Mouse (Mus musculus): ENCODE results near the gene Elovl6. TPM values are rescaled to one million over a fixed set of nuclear protein-coding genes. Genes with fewer than 3 reads are reported as not detected.

Gene Elovl6
- total RNA-seq, 2 experiments from 2014 or later = 11.8 to 22.7 TPM

DNA sequence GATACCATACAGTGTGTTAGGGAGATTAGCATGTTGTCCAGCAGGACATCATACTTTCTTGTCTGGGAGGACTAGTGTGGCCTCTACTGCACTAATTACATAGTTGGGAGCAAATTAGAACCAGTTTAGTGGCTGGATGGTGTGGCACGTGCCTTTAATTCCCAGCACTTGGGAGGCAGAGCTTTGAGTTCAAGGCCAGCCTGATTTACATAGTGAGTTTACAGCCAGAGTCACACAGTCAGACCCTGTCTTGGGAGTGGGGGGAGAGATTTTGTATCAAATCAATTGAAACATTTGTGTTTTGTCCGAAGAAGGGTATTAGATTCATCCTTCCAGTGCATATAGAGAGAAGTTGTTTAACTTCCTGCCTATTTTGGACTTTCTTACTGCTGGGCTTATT lies 8.7 kb downstream of the Elovl6 start:
- ATAC-seq (replicated peaks; ENCODE audit: poor library complexity) = no peak

DNA sequence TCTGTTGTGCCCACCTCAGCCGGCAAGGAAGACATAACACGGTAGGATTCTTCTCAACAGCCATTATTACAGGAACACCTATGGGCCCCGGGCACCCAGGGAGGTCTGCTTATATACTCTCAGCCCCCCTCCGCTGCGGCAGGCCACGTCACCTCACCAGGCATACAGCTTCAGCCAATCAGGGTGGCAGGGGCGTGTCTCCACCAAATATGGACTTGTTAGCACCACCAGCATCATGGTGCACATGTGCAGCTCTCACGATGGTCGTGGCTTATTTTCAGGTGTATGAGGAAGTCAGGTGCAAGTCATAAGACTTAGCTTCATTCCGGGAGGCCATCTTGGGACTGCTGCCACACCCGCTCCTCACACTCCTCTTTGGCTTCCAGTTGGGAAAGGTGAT lies 9.3 kb downstream of the Elovl6 start:
- no peak for ATAC-seq (replicated peaks; ENCODE audit: poor library complexity)

- no peak for ATAC-seq (replicated peaks; ENCODE audit: poor library complexity)
Measured at GRCm38 (mm10) chr3:129543376-129543775, 11.2 kb downstream of the Elovl6 start.

- no peak for ATAC-seq (replicated peaks; ENCODE audit: poor library complexity)
Measured at GRCm38 (mm10) chr3:129544217-129544616, 12.1 kb downstream of the Elovl6 start.

DNA sequence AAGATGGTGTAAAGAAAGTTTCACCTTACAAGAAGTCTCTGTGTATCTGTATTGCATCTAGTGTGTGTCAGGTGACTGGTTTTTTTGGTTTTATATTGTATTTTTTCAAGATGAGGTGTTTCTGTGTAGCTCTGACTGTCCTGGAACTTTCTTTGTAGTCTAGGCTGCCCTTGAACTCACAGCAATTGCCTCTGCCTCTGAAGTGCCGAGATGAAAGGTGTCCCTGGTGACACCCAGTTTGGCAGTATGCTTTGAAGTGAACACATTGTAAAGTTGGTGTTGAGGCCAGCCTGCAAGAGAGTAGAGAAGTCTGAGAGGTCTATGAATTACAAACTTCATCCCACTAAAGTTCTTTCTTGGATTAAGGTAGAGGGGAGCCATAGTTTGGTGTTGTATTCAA lies 13.1 kb downstream of the Elovl6 start:
- ATAC-seq (replicated peaks; ENCODE audit: poor library complexity) = no peak

GRCm38 (mm10) chr3:129545801-129546200 lies 13.6 kb downstream of the Elovl6 start:
- no peak for ATAC-seq (replicated peaks; ENCODE audit: poor library complexity)

GRCm38 (mm10) chr3:129547837-129548435 lies 15.8 kb downstream of the Elovl6 start:
- no peak for ATAC-seq (replicated peaks; ENCODE audit: poor library complexity)

GRCm38 (mm10) chr3:129548760-129549159 lies 16.6 kb downstream of the Elovl6 start:
- ATAC-seq (replicated peaks; ENCODE audit: poor library complexity) = no peak

DNA sequence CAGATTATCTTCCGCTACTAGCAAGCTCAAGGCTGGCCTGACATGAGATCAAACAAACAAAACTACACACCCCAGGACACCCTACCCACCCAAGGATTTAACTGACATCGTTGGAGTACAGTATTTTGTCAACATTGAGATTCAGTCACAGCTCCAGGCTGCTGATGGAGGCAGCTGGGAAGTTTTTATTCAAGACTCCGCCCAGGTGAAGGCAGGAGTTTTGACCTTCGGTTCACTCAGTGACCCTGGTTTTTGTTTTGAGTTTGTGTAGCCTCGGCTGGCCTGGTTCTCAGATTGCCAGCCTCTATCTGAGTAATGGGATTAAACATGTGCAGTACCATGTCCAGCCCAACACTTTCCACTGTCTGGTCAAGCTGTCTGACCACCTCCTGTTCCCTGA lies 17.4 kb downstream of the Elovl6 start:
- ATAC-seq (replicated peaks; ENCODE audit: poor library complexity) = no peak

- no peak for ATAC-seq (replicated peaks; ENCODE audit: poor library complexity)
Measured at GRCm38 (mm10) chr3:129551581-129552290, 19.6 kb downstream of the Elovl6 start.

GRCm38 (mm10) chr3:129552370-129552769 lies 20.2 kb downstream of the Elovl6 start:
- ATAC-seq (replicated peaks; ENCODE audit: poor library complexity) = peak; percentile 8; the same call in 1 of the 2 replicates

GRCm38 (mm10) chr3:129553173-129553572 lies 21.0 kb downstream of the Elovl6 start:
- peak; percentile 96 for ATAC-seq (replicated peaks; ENCODE audit: poor library complexity)

GRCm38 (mm10) chr3:129553661-129554060 lies 21.5 kb downstream of the Elovl6 start:
- ATAC-seq (replicated peaks; ENCODE audit: poor library complexity) = no peak; the same call in 1 of the 2 replicates

- no peak for ATAC-seq (replicated peaks; ENCODE audit: poor library complexity)
Measured at GRCm38 (mm10) chr3:129554436-129554835, 22.3 kb downstream of the Elovl6 start.

GRCm38 (mm10) chr3:129557048-129557447 lies 24.9 kb downstream of the Elovl6 start:
- ATAC-seq (replicated peaks; ENCODE audit: poor library complexity) = no peak

DNA sequence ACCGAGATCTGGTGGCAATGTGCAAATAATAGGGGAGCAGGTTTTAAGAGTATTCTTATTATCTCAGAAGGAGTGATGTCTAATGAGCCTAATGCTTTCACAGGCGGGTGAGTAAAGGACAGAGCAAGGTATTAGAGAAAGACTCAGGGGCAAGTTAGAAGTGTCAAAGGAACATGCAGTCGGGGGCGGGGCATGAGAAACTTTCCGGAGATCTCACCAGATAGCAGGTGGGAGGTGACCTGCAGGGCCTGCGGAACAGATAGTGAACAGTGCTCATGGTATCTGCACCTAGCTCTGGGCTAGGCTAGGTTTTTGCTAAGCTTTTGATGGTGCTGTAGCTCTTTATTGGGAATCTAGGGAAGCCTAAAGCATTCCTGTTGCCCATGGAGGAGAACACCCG lies 25.4 kb downstream of the Elovl6 start:
- no peak for ATAC-seq (replicated peaks; ENCODE audit: poor library complexity)

- ATAC-seq (replicated peaks; ENCODE audit: poor library complexity) = no peak
Measured at GRCm38 (mm10) chr3:129558016-129558955, 26.1 kb downstream of the Elovl6 start.

- ATAC-seq (replicated peaks; ENCODE audit: poor library complexity) = no peak
Measured at GRCm38 (mm10) chr3:129560068-129560467, 27.9 kb downstream of the Elovl6 start.

DNA sequence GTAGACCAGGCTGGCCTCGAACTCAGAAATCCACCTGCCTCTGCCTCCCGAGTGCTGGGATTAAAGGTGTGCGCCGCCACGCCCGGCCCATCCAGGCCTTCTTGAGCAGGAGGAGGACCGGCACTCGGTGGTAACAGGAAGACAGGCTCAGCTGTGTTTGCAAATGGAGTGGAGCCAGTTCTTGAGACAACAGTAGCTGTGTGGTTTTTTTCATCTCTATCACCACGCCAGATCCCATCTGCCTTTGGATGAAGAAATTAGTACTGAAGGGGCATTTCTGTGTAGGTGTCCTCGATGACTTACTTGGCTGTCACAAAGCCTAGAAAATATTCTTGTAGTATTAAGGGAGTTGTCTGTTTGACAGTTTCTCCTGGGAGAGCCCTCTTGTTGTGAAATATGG lies 28.9 kb downstream of the Elovl6 start:
- ATAC-seq (replicated peaks; ENCODE audit: poor library complexity) = 0 out of 2 replicates have a peak, but pooled peaks have one; percentile 4

GRCm38 (mm10) chr3:129561853-129562252 lies 29.7 kb downstream of the Elovl6 start:
- ATAC-seq (replicated peaks; ENCODE audit: poor library complexity) = no peak

DNA sequence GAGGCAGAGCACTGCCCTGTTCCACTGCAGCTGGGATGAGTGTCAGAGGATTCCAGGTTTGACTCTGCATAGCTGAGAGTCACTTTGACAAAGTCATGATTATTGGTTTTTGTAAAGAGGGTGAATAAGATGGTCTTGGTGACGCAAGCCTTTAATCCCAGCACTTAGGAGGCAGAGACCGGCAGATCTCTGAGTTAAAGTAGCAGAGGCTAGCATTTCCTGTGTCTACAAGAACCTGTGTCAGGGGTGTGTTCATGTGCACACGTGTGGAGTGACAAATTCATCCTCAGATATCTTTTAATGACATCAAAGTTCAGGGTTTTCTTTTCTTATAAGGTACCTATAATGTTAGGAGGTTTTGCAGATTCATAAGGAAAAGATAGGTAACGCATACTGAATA lies 30.3 kb downstream of the Elovl6 start:
- no peak for ATAC-seq (replicated peaks; ENCODE audit: poor library complexity)

Measured in megakaryocyte progenitor cell, adult 5-6 weeks (primary cell).